Mouse (Mus musculus): Measurements from ENCODE around the gene H2afz.

- TF ChIP-seq POLR2A (IDR thresholded peaks at IDR 0.05; ENCODE audit: low read depth, low read length) (no peak), CTCF (IDR thresholded peaks at IDR 0.05; ENCODE audit: extremely low read depth, insufficient read length, insufficient replicate concordance, low read depth, low read length) (no peak)
Measured at GRCm38 (mm10) chr3:137900149-137900548, 35.9 kb downstream of the H2afz start.
